Mouse (Mus musculus): ENCODE results near the gene Efcab2. TPM values are rescaled to one million over a fixed set of nuclear protein-coding genes. Genes with fewer than 3 reads are reported as not detected.

The Efcab2 gene
- polyA plus RNA-seq, 1 experiment from 2014 or later, result 4.6 TPM

DNA sequence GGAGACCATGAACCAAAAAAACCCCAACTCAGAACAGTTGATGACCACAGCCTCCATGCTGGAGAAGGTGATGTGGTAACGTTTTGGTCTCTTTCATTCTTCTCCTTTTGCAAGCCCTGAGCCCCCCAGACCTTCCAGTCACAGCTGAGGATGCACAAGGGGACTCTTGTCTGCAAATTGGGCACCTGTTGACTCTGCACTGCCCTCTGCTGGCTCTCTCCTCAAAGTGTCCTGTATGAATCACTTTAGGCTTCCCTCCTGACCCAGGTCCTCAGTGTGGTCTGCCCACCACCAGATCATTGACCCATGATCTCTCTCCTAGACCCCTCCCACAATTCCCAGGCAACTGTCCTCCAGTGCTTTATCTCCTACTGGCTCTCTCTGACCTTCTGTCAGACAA is 91.0 kb downstream of the Efcab2 start:
- no peaks in the 10 kb centered on the region for H3K36me3 ChIP-seq
- no peak for DNase-seq (ENCODE audit: low spot score)
- 54% methylated on average over 1 of the region's 1 CpGs for WGBS
- no peaks in the 10 kb centered on the region for H3K27me3 ChIP-seq (ENCODE audit: low read depth, poor library complexity, severe bottlenecking)
- no peak overlapping the region for H3K27ac ChIP-seq
- H3K4me3 ChIP-seq, result no peak overlapping the region
- H3K4me1 ChIP-seq, result no peaks in the 10 kb centered on the region
- no peaks in the 10 kb centered on the region for H3K9me3 ChIP-seq (replicated peaks)

DNA sequence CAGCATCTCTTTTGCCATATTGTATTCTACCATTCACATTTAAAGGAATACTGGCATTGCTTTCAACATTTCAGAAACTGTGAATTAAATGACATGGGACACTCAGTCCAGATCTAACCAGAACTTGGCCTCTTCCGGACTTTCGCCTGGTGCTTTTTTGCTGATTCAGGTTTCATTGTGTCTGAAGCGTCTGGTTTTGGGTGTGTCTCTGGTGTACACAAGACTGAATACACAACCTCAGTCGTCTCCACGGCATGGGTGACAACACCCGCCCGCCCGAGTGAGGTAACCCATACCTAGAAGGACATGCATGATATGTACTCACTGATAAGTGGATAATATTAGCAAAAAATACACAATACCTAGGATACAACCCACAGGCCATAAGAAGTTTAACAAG is 101.1 kb downstream of the Efcab2 start:
- Histone ChIP-seq H3K27ac (no peak overlapping the region), H3K9me3 (replicated peaks) (no peaks in the 10 kb centered on the region), H3K4me3 (no peak overlapping the region), H3K27me3 (ENCODE audit: low read depth, poor library complexity, severe bottlenecking) (no peaks in the 10 kb centered on the region), H3K36me3 (no peaks in the 10 kb centered on the region), H3K4me1 (no peaks in the 10 kb centered on the region)
- no peak for DNase-seq (ENCODE audit: low spot score)
- WGBS, result 94% methylated on average over 8 of the region's 8 CpGs

DNA sequence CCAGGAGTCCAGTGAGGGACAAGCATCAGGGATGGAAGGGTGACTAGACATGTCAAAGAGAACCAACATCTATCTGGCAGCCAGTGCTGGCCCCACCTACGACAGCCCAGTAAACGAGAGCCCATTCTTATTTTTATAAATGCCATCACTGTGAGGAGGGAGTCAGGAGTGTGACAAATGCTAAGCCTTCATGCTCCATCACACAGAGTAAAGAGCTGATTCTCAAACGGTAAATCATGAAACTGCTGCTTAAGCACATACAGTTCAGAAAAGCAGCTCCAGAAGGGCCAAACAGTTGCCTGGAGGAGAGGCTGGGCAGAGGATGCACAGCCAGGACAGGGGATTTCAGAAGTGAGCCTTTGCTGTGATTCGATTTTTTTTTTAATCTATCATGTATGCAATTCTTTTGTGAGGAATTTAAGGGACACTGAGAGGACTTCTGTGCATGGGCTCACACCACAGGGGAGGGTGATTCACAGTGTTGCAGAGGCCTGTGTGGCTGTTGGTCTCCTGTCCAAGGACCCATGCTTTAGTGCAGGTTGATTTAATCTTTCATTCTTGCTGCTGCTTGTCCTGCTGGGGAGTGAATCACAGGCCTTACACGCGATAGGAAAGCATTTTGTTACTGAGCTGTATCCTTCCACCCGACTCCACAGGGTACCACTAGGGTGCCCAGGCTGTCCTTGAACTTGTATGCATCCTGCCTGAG is 106.6 kb downstream of the Efcab2 start:
- 66% methylated on average over 7 of the region's 7 CpGs for whole genome bisulfite sequencing
- peaks cover 13% of the 10 kb centered on the region for H3K4me1 ChIP-seq
- H3K27me3 ChIP-seq (ENCODE audit: low read depth, poor library complexity, severe bottlenecking), result no peaks in the 10 kb centered on the region
- DNase-seq (ENCODE audit: low spot score), result no peak
- no peaks in the 10 kb centered on the region for H3K9me3 ChIP-seq (replicated peaks)
- no peak overlapping the region for H3K27ac ChIP-seq
- no peaks in the 10 kb centered on the region for H3K36me3 ChIP-seq
- no peak overlapping the region for H3K4me3 ChIP-seq

DNA sequence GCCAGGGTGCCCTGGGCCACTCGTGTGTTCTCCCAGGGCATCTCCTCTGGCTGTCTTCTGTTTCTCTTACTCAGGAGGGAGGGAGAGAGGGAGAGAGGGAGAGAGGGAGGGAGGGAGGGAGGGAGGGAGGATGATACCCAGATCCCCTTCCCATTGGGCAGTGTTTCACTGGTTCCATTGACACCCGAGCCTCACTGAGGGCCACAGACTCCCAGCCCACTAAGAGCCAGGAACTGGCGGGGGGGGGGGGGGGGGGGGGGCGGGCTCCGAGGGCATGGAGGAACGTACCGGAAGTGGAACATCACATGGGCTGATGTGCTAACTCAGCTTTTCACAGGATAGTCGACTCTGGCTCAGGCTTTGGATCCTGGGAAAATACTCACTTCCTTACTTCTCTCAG is 108.1 kb downstream of the Efcab2 start:
- H3K9me3 ChIP-seq (replicated peaks), result no peaks in the 10 kb centered on the region
- WGBS, result 41% methylated on average over 7 of the region's 8 CpGs
- H3K36me3 ChIP-seq, result no peaks in the 10 kb centered on the region
- H3K27ac ChIP-seq, result no peak overlapping the region
- H3K27me3 ChIP-seq (ENCODE audit: low read depth, poor library complexity, severe bottlenecking), result no peaks in the 10 kb centered on the region
- no peak overlapping the region for H3K4me3 ChIP-seq
- H3K4me1 ChIP-seq, result peaks cover 17% of the 10 kb centered on the region
- no peak for DNase-seq (ENCODE audit: low spot score)

DNA sequence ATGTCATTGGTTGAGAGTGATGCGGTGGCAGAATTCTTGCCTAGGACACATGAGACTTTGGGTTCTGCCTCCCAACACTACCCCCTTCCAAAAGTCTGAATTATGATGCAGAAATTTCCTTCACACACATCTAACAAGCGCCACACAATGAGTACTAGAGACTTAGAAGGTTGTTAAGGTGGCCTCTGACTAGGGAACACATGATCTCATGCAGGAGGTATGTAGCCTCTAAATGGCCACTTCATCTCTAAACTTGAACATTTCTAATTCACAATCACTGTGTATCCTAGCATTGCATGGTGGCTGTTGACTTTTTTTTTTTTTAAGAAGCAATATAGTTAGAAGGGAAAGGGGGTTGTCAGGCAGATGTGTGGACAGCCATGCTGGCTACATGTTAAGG is 110.0 kb downstream of the Efcab2 start:
- no peak for DNase-seq (ENCODE audit: low spot score)
- Histone ChIP-seq H3K36me3 (no peaks in the 10 kb centered on the region), H3K9me3 (replicated peaks) (no peaks in the 10 kb centered on the region), H3K27me3 (ENCODE audit: low read depth, poor library complexity, severe bottlenecking) (no peaks in the 10 kb centered on the region), H3K27ac (no peak overlapping the region), H3K4me1 (peaks cover 22% of the 10 kb centered on the region), H3K4me3 (no peak overlapping the region)
- 90% methylated on average over 2 of the region's 2 CpGs for WGBS

DNA sequence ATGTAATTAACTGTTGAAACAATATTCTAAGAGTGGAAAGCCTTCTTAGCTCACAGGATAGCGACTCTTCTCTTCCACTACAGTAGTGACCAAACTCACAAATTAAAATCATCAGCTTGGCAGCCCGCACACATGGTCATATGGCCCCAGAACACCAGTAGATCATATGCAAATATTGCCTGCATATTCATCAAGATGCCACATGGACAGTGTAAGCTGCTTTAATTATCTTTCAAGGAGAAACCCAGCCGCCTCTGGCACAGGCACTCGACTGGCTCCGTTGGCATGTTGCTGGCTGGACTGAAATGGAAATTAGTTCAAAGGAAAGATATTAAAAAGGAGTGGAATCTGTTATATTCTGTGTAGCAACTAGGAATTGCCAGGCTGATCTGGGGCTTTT is 116.5 kb downstream of the Efcab2 start:
- no peak overlapping the region for H3K27ac ChIP-seq
- no peak for DNase-seq (ENCODE audit: low spot score)
- no peaks in the 10 kb centered on the region for H3K9me3 ChIP-seq (replicated peaks)
- H3K4me3 ChIP-seq, result no peak overlapping the region
- no peaks in the 10 kb centered on the region for H3K27me3 ChIP-seq (ENCODE audit: low read depth, poor library complexity, severe bottlenecking)
- WGBS, result 87% methylated on average over 5 of the region's 5 CpGs
- peaks cover 26% of the 10 kb centered on the region for H3K4me1 ChIP-seq
- no peaks in the 10 kb centered on the region for H3K36me3 ChIP-seq

DNA sequence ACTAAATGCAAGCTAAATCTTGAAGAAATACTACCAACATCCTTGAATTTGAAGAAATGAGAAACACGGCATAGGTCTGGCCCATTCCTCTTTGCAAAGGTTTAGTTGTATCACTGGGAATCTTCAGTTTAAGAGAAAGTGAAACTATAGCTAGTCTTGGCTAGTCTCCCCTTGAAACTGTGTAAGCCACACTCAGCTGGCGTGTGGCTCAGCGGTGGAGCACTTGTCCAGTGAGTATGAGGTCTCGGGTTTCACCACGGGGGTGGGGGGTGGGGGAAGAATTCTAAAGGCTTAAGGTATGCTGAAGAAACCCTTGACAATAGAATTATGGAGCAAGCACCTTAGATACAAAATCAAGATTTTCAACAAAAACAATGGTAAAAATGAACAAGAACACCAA is 117.3 kb downstream of the Efcab2 start:
- no peaks in the 10 kb centered on the region for H3K27me3 ChIP-seq (ENCODE audit: low read depth, poor library complexity, severe bottlenecking)
- H3K9me3 ChIP-seq (replicated peaks), result no peaks in the 10 kb centered on the region
- 37% methylated on average over 5 of the region's 5 CpGs for WGBS
- H3K4me1 ChIP-seq, result peaks cover 29% of the 10 kb centered on the region
- no peak overlapping the region for H3K4me3 ChIP-seq
- DNase-seq (ENCODE audit: low spot score), result no peak
- H3K27ac ChIP-seq, result no peak overlapping the region; the same call in 1 of the 2 replicates
- no peaks in the 10 kb centered on the region for H3K36me3 ChIP-seq

DNA sequence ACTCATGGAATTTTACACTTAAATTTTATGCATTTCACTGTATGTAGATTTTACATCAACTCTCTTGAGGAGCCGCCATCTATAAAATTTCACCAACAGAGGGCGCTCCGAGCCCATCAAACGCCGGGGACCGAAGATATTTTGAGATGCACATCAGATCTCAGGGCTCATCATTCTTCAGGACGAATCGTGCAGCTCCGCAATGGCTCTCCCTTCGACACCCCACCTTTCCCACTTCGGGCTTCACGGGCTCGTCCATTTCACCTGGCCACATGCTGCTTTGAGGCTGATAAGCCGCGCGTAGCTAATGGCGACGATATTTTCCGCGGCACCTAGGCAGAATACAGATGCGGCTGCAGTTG is 121.3 kb downstream of the Efcab2 start:
- H3K27me3 ChIP-seq (ENCODE audit: low read depth, poor library complexity, severe bottlenecking), result no peaks in the 10 kb centered on the region
- no peaks in the 10 kb centered on the region for H3K9me3 ChIP-seq (replicated peaks)
- H3K4me1 ChIP-seq, result peaks cover 55% of the 10 kb centered on the region
- peak overlapping the region; percentile 96 for H3K27ac ChIP-seq
- peak; percentile 90 for DNase-seq (ENCODE audit: low spot score)
- WGBS, result under 1% methylated on average over 21 of the region's 21 CpGs
- no peaks in the 10 kb centered on the region for H3K36me3 ChIP-seq
- H3K4me3 ChIP-seq, result peak overlapping the region; percentile 90

DNA sequence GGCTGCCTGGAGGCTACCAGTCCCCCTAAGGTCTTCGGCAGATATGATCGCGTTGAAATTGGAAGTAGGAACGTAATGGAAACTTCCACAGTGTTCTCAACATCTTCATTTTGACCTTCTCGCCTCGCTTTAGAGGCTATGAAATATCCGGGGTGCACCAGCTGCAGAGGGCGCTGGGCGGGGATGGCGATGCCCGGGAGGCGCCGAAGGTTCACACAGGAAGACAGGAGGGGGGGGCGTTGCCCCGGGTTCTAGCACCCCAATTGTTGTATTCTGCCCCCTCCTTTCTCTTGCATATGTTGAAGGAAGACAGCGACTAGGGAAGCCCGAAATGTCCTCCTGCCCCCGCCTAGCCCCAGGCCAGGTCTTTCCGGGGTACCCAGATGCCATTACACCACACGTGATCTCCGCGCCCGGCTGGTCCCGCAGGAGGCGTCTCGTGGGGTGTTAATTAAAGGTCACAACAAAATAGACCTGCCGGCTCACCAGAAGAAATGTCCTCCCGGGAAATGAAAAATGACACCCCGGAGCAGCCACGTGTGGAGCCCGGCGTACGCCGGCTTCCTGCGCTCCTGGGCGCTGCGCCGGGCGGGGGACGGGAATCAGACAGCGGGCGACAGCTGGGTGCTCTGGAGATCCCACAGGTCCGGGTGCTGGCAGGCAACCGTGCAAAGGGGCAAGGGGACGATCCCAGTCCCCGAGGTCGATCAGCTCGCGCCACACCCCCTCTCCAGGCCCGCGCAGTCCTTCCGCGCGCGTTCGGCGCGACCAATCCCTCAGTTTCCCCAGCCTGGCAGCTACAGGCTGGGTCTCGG is 121.9 kb downstream of the Efcab2 start:
- H3K27ac ChIP-seq, result peak overlapping the region; percentile 96
- no peaks in the 10 kb centered on the region for H3K27me3 ChIP-seq (ENCODE audit: low read depth, poor library complexity, severe bottlenecking)
- no peaks in the 10 kb centered on the region for H3K9me3 ChIP-seq (replicated peaks)
- H3K36me3 ChIP-seq, result peaks cover 6% of the 10 kb centered on the region; the same call in 1 of the 2 replicates
- peak overlapping the region; percentile 90 for H3K4me3 ChIP-seq
- peaks cover 57% of the 10 kb centered on the region for H3K4me1 ChIP-seq
- peak; percentile 76 for DNase-seq (ENCODE audit: low spot score)
- under 1% methylated on average over 59 of the region's 59 CpGs for WGBS

DNA sequence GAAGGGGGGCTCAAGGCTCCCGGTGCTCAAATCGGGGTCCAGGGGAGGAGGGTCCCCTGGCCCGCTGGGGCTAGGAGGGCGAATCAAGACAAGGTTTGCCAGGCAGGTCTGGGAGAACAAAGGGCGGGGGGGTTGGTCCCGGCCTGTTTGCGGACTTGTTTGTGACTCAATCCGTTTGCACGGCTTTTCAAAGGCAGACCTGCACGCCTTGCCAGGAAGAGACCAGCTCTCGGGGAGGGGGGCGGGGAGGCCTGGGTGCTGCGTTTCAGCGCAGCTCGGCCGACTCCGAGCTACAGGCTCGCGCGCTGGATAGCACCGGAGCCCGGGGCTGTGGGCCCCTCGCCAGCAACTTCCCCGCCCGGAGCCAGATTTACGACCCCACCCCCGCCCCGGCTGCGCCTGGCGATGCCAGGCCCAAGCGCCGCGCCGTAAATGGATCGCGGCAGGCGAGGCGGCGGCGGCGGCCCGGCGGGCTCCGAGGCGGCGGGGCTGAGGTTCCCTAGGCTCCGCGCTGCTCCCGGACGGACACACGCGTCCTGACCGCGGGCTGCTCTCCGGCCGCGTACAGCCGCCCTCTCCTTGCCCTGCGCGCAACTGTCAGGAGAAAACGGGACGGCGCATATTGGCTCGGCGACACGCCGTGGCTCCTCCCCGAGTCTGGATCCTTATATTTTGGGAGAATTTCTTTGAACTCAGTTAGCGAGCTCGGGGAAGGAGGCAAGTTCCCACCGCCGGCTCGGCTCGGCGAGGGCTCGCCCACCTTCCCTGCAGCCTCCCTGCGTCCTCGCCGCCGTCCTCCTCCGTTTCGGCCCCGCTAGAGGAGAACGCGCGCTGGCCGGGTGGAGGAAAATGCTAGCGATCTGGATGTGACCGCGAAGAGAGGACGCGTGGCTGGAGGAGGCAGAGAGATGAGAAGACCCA is 122.8 kb downstream of the Efcab2 start, which contains the start of gene Kif26b:
Kif26b (plus strand) TSS at position 695 of the 921 bp plus-strand sequence.
- peaks cover 55% of the 10 kb centered on the region for H3K4me1 ChIP-seq
- H3K27me3 ChIP-seq (ENCODE audit: low read depth, poor library complexity, severe bottlenecking), result no peaks in the 10 kb centered on the region
- under 1% methylated on average over 92 of the region's 92 CpGs for WGBS

DNA sequence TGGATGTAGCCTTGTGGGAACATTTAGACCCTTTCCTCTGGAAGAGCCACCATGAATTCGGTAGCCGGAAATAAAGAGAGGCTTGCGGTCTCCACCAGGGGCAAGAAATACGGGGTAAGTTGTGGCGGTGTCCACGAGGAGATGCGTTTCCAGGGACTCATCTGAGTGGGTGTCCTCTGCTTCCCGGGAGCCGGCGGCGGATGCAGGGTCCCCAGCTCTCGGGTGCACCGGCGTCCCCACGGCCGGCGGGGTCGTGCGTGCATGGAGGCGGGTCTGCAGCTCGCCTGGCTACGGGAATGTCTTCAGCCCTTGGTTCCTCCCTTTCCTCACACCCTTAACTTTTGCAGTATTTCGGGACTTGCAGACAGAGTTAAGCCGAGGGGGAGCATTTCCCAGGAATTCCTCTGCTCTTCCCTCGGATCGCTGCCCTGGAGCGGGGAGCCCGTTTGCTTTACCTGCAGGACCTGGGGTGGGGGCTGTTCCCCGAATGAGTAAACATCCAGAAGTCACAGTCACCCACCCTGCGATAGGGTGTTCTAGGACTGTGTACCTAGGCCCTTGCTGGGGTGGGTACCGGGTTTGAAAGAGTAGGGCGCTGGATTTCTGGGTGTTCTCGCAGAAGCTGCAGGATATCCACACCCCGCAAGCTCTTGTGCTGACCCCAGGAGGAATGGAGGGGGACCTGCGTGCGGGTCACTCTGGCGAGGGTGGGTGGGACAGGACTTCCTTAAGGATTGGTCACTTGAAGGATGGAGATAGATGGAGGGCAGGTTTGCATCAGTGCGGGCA is 123.8 kb downstream of the Efcab2 start:
- H3K4me1 ChIP-seq, result peaks cover 63% of the 10 kb centered on the region

More for the DNA sequence above, 122.8 kb downstream of the Efcab2 start, which contains the start of gene Kif26b:
- Histone ChIP-seq H3K27ac (peak within 1 kb of the TSS; percentile 96), H3K4me3 (peak within 1 kb of the TSS; percentile 90), H3K36me3 (peaks cover 15% of the 10 kb centered on the region), H3K9me3 (replicated peaks) (no peaks in the 10 kb centered on the region)
- DNase-seq (ENCODE audit: low spot score), result peak; percentile 84

More for the DNA sequence above, 123.8 kb downstream of the Efcab2 start:
- no peaks in the 10 kb centered on the region for H3K27me3 ChIP-seq (ENCODE audit: low read depth, poor library complexity, severe bottlenecking)
- peak overlapping the region; percentile 90 for H3K4me3 ChIP-seq
- no peaks in the 10 kb centered on the region for H3K9me3 ChIP-seq (replicated peaks)
- H3K27ac ChIP-seq, result peak overlapping the region; percentile 96
- peak; percentile 71 for DNase-seq (ENCODE audit: low spot score)
- peaks cover 25% of the 10 kb centered on the region for H3K36me3 ChIP-seq
- WGBS, result under 1% methylated on average over 38 of the region's 38 CpGs
